Mouse (Mus musculus): ENCODE data around the gene Ormdl2. TPM values are rescaled to one million over a fixed set of nuclear protein-coding genes. Genes with fewer than 3 reads are reported as not detected.

Gene Ormdl2
- polyA plus RNA-seq, 1 experiment: 28.9 TPM

DNA sequence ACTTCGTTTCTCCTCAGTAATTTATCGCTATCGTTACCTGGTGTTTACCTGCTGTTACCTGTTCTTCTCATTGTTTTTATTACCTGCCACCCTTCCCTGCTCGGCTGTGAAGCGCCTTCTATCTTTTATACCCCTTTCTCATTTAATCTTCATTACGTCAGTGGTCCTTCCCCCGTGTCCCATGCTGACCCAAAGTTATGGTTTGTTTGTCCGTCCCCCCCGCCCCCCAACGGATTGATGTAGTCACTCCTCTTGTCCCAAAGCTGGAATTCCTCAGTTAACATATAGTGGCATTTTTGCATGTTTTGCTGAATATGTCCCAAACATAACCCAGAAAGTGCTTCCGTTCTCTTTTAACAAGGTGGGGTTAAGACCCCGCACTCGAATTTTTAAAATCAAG lies 690 bp upstream of the Ormdl2 start:
- WGBS: 2% methylated on average over 13 of the region's 13 CpGs
- Histone ChIP-seq H3K27ac (ENCODE audit: insufficient read depth, low read length) (peak overlapping the region; percentile 42), H3K4me1 (ENCODE audit: control insufficient read depth, insufficient read depth, insufficient read length) (peaks cover 7% of the 10 kb centered on the region; the same call in 1 of the 2 replicates), H3K4me3 (ENCODE audit: extremely low read depth, insufficient read depth, insufficient read length) (peak overlapping the region; percentile 70; the same call in 1 of the 2 replicates), H3K27me3 (ENCODE audit: control insufficient read depth, insufficient read depth, low read length) (no peaks in the 10 kb centered on the region), H3K36me3 (ENCODE audit: control insufficient read depth, insufficient read depth, low read length) (peaks cover 10% of the 10 kb centered on the region)
- no peak for TF ChIP-seq CTCF (IDR thresholded peaks at IDR 0.05; ENCODE audit: extremely low read depth, insufficient read depth, insufficient read length, insufficient replicate concordance)
- TF ChIP-seq POLR2A (IDR thresholded peaks at IDR 0.05; ENCODE audit: low read depth, low read length): no peak
- DNase-seq (ENCODE audit: low read depth in 1 of 2, low spot score in 2 of 2): no peak

DNA sequence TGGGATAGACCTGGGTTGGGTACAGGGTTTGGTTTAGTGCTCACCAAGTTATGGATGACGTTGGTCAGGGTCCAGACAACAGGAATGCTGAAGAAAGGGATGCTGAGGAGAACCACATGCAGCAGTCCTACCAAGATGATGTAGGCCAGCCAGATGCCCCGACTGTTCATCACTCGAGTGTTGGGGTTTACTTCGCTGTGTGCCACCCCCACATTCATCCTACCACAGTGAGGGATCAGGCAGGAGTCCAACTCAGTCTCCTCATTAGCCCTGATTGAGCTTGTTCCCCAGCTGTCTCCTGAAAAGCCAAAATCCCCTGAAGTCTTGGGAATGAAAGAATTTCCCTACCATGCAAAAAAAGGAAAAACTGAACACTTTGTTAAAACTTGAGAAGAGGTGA lies 1.2 kb downstream of the Ormdl2 start:
- Histone ChIP-seq H3K4me1 (ENCODE audit: control insufficient read depth, insufficient read depth, insufficient read length) (peaks cover 7% of the 10 kb centered on the region; the same call in 1 of the 2 replicates), H3K36me3 (ENCODE audit: control insufficient read depth, insufficient read depth, low read length) (peaks cover 16% of the 10 kb centered on the region), H3K4me3 (ENCODE audit: extremely low read depth, insufficient read depth, insufficient read length) (no peak overlapping the region), H3K27ac (ENCODE audit: insufficient read depth, low read length) (no peak overlapping the region), H3K27me3 (ENCODE audit: control insufficient read depth, insufficient read depth, low read length) (no peaks in the 10 kb centered on the region)
- no peak for TF ChIP-seq POLR2A (IDR thresholded peaks at IDR 0.05; ENCODE audit: low read depth, low read length)
- no peak for DNase-seq (ENCODE audit: low read depth in 1 of 2, low spot score in 2 of 2)
- WGBS: 88% methylated on average over 4 of the region's 4 CpGs

DNA sequence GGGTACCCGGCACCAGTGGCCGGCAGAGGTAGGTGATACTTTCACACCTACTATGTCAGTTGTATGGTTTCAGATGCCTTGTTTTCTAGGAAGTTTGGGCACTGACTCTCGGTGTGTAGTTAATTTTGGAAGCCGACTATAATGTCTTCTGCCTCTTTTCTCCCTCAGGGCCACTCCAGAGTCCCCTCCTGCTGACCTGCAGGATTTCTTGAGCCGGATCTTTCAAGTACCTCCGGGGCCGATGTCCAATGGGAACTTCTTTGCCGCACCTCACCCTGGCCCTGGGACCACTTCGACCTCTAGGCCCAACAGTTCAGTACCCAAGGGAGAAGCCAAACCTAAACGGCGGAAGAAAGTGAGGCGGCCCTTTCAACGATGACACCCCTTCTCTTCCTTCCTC lies 4.4 kb downstream of the Ormdl2 start, which contains the start of gene Sarnp:
Gene Sarnp (plus strand): TSS at position 301 of the 400 bp plus-strand sequence.
- H3K27ac ChIP-seq (ENCODE audit: insufficient read depth, low read length): no peak within 1 kb of the TSS
- 88% methylated on average over 13 of the region's 13 CpGs for WGBS
- no peak within 1 kb of the TSS for H3K4me3 ChIP-seq (ENCODE audit: extremely low read depth, insufficient read depth, insufficient read length)
- DNase-seq (ENCODE audit: low read depth in 1 of 2, low spot score in 2 of 2): no peak
- peaks cover 27% of the 10 kb centered on the region for H3K36me3 ChIP-seq (ENCODE audit: control insufficient read depth, insufficient read depth, low read length)
- TF ChIP-seq POLR2A (IDR thresholded peaks at IDR 0.05; ENCODE audit: low read depth, low read length): no peak
- TF ChIP-seq CTCF (IDR thresholded peaks at IDR 0.05; ENCODE audit: extremely low read depth, insufficient read depth, insufficient read length, insufficient replicate concordance): no peak
- no peaks in the 10 kb centered on the region for H3K27me3 ChIP-seq (ENCODE audit: control insufficient read depth, insufficient read depth, low read length)
- peaks cover 3% of the 10 kb centered on the region; the same call in 1 of the 2 replicates for H3K4me1 ChIP-seq (ENCODE audit: control insufficient read depth, insufficient read depth, insufficient read length)

DNA sequence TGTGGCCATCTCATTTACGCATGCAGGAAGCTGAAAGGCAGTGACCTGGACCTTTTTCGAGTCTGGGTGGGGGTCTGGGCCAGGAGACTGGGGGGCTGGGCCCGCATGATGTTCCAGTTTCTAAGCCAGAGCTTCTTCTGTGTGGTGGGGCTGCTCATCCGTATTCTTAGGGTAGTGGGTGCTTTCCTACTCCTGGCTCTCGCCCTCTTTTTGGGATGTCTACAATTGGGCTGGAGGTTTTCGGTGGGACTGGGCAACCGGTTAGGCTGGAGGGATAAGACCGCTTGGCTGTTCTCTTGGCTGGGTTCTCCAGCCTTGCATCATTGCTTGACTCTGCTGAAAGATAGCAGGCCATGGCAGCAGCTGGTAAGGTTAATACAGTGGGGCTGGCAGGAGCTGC lies 14.4 kb downstream of the Ormdl2 start:
- no peaks in the 10 kb centered on the region for H3K27me3 ChIP-seq (ENCODE audit: control insufficient read depth, insufficient read depth, low read length)
- no peak for TF ChIP-seq POLR2A (IDR thresholded peaks at IDR 0.05; ENCODE audit: low read depth, low read length)
- TF ChIP-seq CTCF (IDR thresholded peaks at IDR 0.05; ENCODE audit: extremely low read depth, insufficient read depth, insufficient read length, insufficient replicate concordance): no peak
- DNase-seq (ENCODE audit: low read depth in 1 of 2, low spot score in 2 of 2): no peak
- peaks cover 14% of the 10 kb centered on the region for H3K4me1 ChIP-seq (ENCODE audit: control insufficient read depth, insufficient read depth, insufficient read length)
- H3K27ac ChIP-seq (ENCODE audit: insufficient read depth, low read length): no peak overlapping the region
- 90% methylated on average over 8 of the region's 8 CpGs for WGBS
- H3K4me3 ChIP-seq (ENCODE audit: extremely low read depth, insufficient read depth, insufficient read length): no peak overlapping the region
- H3K36me3 ChIP-seq (ENCODE audit: control insufficient read depth, insufficient read depth, low read length): peaks cover 5% of the 10 kb centered on the region; the same call in 1 of the 2 replicates

DNA sequence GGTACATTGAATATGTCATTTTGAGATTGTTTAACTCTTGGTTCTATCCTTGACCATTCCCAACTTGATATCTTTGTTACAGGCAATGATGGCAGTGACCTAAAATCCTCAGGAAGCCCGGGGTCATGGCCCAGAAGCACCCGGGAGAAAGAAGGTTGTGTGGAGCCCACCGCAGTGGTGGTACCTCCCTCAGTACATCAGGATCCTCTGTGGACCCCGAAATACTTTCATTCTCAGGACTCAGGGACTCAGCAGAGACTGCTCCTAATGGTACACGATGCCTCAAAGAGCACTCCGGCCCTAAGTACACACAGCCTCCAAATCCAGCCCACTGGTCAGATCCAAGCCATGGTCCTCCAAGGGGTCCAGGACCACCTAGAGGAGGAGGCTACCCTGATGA lies 15.4 kb downstream of the Ormdl2 start:
- Histone ChIP-seq H3K27ac (ENCODE audit: insufficient read depth, low read length) (no peak overlapping the region), H3K36me3 (ENCODE audit: control insufficient read depth, insufficient read depth, low read length) (peaks cover 5% of the 10 kb centered on the region; the same call in 1 of the 2 replicates)
- no peak for DNase-seq (ENCODE audit: low read depth in 1 of 2, low spot score in 2 of 2)

DNA sequence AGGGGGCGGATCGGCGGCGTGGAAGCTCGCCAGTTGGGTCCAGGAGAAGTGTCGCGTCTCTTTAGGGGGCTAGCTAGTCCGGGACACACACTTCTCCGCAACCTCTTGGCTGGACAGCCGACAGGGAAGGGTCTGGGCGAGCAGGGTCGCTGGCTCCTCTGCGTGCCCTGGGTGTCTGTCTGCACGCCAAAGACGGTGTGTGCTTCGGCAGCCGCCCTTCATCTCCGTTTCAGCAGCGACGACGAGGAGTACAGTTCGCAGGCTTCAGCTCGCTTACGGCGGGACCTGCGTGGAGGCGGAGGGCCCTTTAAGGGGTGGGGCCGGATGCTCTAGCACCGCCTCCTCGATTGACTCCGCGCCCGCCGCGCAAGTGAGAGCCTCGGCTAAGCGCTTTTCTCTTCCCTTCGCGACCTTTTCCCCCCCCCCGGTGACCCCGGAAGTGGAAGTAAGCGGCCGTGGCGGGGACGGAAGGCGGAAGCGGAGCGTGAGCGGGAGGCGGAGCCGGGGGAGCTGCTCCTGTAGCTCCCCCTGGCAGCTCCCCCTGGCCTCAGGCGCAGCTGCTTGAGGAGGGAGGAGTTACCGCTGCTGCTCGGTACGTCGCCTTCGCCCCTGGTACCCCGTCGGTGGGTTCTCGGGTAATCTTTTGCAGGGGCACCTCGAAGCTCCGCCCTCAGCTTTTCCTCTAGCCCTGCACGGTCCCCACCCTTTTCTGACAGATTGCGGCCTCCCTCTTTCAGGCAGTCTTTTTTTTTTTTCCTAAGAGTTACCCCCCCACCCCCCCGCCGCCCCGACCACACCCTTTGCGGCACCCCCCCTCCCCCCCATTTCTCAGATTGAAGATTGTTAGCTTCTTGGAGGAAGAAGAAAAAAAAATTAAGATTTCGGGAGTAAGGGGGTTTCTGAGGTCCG lies 16.1 kb downstream of the Ormdl2 start:
- peaks cover 7% of the 10 kb centered on the region; the same call in 1 of the 2 replicates for H3K36me3 ChIP-seq (ENCODE audit: control insufficient read depth, insufficient read depth, low read length)
- peak; percentile 94 to 97 for DNase-seq (ENCODE audit: low read depth in 1 of 2, low spot score in 2 of 2)
- WGBS: under 1% methylated on average over 67 of the region's 70 CpGs
- no peaks in the 10 kb centered on the region for H3K27me3 ChIP-seq (ENCODE audit: control insufficient read depth, insufficient read depth, low read length)
- peak overlapping the region; percentile 96 for H3K4me3 ChIP-seq (ENCODE audit: extremely low read depth, insufficient read depth, insufficient read length)
- peaks cover 14% of the 10 kb centered on the region for H3K4me1 ChIP-seq (ENCODE audit: control insufficient read depth, insufficient read depth, insufficient read length)
- TF ChIP-seq POLR2A (IDR thresholded peaks at IDR 0.05; ENCODE audit: low read depth, low read length) (peak; percentile 50), CTCF (IDR thresholded peaks at IDR 0.05; ENCODE audit: extremely low read depth, insufficient read depth, insufficient read length, insufficient replicate concordance) (no peak)
- H3K27ac ChIP-seq (ENCODE audit: insufficient read depth, low read length): peak overlapping the region; percentile 98

More for the DNA sequence above, 15.4 kb downstream of the Ormdl2 start:
- H3K4me3 ChIP-seq (ENCODE audit: extremely low read depth, insufficient read depth, insufficient read length): peak overlapping the region; percentile 47; the same call in 1 of the 2 replicates
- H3K4me1 ChIP-seq (ENCODE audit: control insufficient read depth, insufficient read depth, insufficient read length): peaks cover 14% of the 10 kb centered on the region
- H3K27me3 ChIP-seq (ENCODE audit: control insufficient read depth, insufficient read depth, low read length): no peaks in the 10 kb centered on the region
- TF ChIP-seq CTCF (IDR thresholded peaks at IDR 0.05; ENCODE audit: extremely low read depth, insufficient read depth, insufficient read length, insufficient replicate concordance) (no peak), POLR2A (IDR thresholded peaks at IDR 0.05; ENCODE audit: low read depth, low read length) (no peak)
- 41% methylated on average over 6 of the region's 6 CpGs for WGBS

Measured in spleen, adult 2 months (tissue).